Mouse (Mus musculus) gastrocnemius, postnatal 4 days (tissue): ENCODE measurements at regions not wholly inside any gene's neighbourhood (a gene's known extent, or its start where the extent isn't known, plus 50 kb on each side); places are given as distances from the start of the nearest gene placed in this dataset.
"Not testable (repeated sequence)": the region's sequence is repeated elsewhere in the genome, so short reads cannot be mapped to it uniquely, and the experiment has no call there.

ENCODE experiments used
- DNase-seq, 2 experiments: peaks; one replicate each; pipeline ENCODE4 v3.0.0; 2021 to 2022; ENCODE audit warnings: low spot score in 2 of 2, mixed read lengths in 2 of 2

- no peak for DNase-seq
Observed at GRCm38 (mm10) chr12:32434506-32435002, 56.0 kb downstream of the Ccdc71l start.

GRCm38 (mm10) chr12:32435126-32435525 lies 56.6 kb downstream of the Ccdc71l start:
- DNase-seq: no peak

GRCm38 (mm10) chr12:32438209-32438608 lies 59.7 kb downstream of the Ccdc71l start:
- DNase-seq: no peak

DNA sequence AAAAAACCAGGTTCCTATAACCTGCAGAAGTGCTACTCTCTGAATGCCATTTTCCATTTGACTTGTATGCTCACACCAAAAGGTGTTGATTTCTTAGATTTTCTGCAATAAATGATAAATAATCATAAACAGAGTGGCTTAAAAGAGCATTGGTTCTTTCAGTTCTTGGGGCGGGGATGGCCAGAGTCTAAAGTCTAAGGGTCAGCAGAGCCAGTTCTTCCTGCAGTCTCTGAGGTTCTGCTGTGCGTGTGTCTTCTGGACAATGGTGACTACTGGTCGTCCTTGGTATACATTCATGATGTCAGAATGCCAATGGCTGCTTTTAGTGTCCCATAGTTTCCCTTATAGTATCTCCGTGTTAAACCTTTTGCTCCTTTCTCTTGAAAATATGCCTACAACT lies 66.3 kb downstream of the Ccdc71l start:
- DNase-seq: no peak

DNA sequence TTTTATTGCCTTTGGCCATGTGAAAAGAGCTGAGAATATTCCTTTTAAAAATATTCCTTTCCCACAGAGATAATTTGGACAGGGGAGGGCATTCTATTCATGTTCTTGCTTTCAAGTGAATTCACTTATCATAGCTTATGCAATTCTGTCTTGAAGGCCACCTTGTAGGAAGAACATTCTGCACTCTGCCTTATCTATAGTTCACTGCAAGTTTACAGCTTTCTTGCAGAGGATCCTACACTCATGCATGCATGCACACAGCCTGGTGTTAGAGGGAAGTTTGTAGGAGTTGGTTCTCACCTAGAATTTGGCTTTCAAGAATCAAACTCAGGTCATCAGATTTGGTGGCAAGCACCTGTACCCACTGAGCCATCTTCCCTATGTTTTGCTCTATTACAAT lies 67.4 kb downstream of the Ccdc71l start:
- no peak for DNase-seq

- no peak for DNase-seq
Observed at GRCm38 (mm10) chr12:32449373-32449772, 70.9 kb downstream of the Ccdc71l start.

DNA sequence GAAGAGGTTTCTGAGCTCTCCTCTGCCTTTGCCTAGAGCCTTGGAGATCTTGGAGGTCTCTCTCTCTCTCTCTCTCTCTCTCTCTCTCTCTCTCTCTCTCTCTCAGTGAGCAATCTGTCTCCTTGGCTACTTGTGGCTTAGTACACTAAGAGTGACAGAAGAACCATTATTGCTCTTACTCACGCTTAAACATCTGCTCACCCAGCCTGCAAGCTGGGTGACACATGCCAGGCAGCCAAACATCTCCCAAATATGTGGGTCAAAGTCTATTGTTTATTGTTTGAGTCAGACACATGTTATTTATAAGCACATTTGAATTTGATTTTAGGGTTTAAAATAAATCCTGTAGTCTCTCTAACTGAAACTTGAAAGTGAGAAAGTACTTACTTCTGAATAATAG lies 72.7 kb downstream of the Ccdc71l start:
- DNase-seq: no peak

DNA sequence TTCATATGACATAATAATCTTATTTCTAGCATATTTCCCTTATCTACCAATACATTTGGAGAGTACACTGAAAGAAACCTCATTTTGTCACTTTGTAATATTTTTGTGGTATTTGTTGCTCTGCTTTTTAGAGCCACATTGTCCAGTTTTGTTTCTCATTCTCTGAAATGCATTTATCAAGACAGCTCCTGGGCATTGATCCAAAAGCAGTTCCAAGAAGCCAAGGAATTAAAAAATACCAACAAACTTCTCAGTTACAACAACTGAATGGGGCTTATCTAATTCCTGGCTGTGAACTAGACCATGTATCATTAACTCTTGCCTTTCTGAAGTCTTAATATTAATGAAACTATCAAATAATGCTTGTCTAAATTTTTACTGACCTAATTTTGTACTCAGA lies 76.3 kb downstream of the Ccdc71l start:
- no peak for DNase-seq

DNA sequence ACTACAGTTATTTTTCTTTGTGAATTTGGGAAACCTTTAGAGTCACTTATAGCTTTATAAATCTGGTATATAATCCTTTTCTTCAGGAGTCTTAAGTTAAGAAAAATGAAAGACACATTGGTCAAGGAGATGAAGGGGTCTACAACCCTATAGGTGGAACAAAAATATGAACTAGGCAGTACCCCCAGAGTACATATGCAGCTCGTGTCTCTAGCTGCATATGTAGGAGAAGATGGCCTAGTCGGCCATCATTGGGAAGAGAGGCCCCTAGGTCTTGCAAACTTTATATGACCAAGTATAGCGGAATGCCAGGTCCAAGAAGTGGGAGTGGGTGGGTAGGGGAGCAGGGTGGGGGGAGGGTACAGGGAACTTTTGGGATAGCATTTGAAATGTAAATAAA lies 76.7 kb downstream of the Ccdc71l start:
- DNase-seq: not testable (repeated sequence)

GRCm38 (mm10) chr12:32455913-32456312 lies 77.4 kb downstream of the Ccdc71l start:
- DNase-seq: no peak

GRCm38 (mm10) chr12:32456796-32457195 lies 78.3 kb downstream of the Ccdc71l start:
- no peak for DNase-seq

GRCm38 (mm10) chr12:32458386-32458785 lies 79.9 kb downstream of the Ccdc71l start:
- DNase-seq: no peak

- DNase-seq: no peak
Observed at GRCm38 (mm10) chr12:32460330-32460998, 82.0 kb downstream of the Ccdc71l start.

DNA sequence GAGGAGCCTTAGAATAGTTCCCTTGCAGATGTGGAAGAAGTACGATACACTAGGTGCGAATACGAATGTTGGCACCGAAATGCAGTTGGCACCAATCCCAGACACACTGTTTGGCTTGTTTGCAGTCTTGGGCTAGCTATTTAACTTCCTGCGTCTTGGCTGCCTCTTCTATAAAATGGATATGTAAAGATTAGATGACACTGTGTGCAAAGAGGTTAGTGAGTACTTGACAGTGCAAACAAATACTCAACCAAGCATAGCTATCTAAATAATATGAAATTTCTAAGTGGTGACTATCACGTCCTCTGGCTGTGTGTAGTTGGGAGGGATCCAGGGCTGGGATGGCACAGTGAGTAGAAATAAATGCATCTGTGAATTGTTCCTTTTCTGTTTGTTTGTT lies 86.9 kb downstream of the Ccdc71l start:
- no peak for DNase-seq

DNA sequence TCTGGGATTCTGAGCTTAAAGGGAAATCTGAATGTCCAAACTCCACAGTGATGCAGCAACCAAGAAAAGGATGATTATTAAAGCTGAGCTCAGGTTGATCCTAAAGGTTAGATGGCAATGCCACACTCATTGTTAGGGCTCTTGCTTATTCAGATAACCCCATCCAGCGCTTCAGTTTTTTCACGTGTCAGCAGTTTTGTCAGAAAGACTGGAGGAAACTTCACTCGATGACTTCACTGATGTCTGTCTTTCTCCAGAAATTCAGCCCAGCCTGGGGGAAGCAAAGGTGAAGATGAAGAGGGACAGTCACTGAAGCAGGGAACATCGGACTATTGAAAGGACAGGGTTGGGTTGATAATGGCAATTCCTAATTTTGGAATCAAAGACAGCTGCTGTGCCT lies 91.4 kb downstream of the Ccdc71l start:
- DNase-seq: no peak

- no peak for DNase-seq
Observed at GRCm38 (mm10) chr12:32479451-32479850, 100.9 kb downstream of the Ccdc71l start.

GRCm38 (mm10) chr12:32480268-32480667 lies 101.8 kb downstream of the Ccdc71l start:
- no peak for DNase-seq

- no peak for DNase-seq
Observed at GRCm38 (mm10) chr12:32481051-32481450, 102.5 kb downstream of the Ccdc71l start.

DNA sequence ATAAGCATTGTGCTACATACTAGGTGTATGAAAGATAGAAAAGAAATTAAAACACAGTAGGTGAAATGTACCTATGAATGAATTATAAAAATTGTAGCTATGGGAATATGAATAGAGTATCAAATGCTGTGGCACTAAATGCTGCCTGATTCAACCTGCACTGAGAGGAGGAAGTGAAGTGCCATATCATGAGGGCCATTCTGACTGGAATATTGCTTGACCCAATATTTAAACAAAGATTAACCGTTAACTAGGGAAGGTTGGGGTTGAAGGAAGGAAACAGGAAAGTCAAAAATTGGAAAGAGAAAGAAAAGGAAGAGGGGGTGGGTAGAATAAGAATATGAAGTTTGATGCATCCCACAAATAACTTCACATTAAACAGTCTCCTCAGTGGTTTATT lies 103.8 kb downstream of the Ccdc71l start:
- DNase-seq: no peak

DNA sequence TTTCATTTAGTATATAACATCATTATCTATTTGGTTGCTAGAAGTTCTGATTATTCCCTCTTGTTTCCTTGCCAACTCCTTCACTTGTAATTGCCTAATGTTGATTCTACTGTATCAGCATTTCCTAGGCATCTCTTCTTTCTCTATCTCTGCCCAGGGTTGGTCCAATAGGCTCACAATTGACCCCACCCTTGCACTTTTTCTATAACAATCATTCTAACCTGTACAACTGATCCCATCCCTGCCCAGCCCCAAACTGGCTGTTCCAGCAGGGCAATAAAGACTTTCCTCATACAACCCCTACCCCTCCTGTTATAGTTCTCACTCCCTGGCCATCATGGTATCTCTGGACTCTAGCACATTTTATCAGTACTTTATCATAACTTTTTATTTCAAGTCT lies 104.3 kb downstream of the Ccdc71l start:
- no peak for DNase-seq

DNA sequence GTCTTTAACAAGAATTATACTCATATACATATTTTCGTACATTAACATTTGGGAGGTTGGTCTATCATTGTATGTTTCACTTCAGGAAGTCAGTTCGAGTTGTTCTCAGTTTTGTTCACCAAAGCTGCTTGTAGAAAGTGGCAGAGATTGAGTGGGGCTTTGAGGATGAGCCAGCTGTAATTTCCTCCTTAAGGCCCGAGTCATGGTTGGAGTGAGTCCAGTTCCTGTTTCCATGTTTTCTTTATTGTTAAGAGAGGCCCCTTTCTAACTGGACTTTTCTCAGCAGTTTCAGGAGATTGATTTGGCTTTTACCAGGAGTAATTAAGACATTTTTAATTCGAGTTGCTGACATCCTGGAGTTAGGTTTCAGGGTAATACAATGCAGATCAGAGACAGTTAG lies 107.7 kb downstream of the Ccdc71l start:
- no peak for DNase-seq

DNA sequence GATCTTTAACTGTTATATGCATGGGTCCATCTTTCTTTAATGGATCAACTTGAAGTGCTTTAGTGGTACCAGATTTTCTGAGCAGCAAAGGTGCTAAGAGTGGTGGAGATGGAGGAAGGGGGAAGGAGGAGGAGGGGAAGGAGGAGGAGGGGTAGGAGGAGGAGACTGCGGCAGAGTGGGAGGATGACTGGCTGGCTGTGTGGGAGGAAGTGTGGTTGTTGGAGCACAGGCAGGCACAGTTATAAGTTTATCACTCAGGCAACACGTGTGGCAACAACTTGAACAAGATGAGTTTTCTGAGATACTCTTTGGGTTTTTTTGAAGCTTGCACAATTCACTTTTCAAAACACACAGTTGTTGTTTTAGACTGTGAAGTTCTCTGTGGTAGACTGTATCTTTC lies 108.2 kb downstream of the Ccdc71l start:
- no peak for DNase-seq

- no peak for DNase-seq
Observed at GRCm38 (mm10) chr12:32487883-32488577, 109.5 kb downstream of the Ccdc71l start.
